Mouse (Mus musculus) adrenal gland, postnatal 36 days (tissue): ENCODE data around the gene Vsir. TPM values are rescaled to one million over a fixed set of nuclear protein-coding genes. Genes with fewer than 3 reads are reported as not detected.

ENCODE experiments used
- DNase-seq, 2 experiments: peaks; one replicate each; pipeline ENCODE4 v3.0.0; 2021; ENCODE audit warnings: mixed read lengths in 1 of 2
- long read RNA-seq, 2 experiments: library from polyadenylated mRNA; stranded (forward); transcript quantifications; one replicate each; pipeline ENCODE4 v2.0.0; 2021; ENCODE audit warnings: borderline sequencing depth in 2 of 2
- total RNA-seq, 2 experiments: library from RNA; stranded (reverse); gene quantifications; 2 replicates each; pipeline ENCODE4 v1.2.3; 2021

Vsir gene
- 10 to 100 TPM; 10.0 to 16.9 TPM for total RNA-seq
- long read RNA-seq, experiment 1, full-length matches to known transcripts = 4 of 8 reads
- long read RNA-seq, experiment 1, partial matches to known transcripts = 1 of 8 reads
- long read RNA-seq, experiment 1, other reads (novel, unspliced or antisense) = 3 of 8 reads
- long read RNA-seq, experiment 2, full-length matches to known transcripts = 3 of 5 reads
- long read RNA-seq, experiment 2, partial matches to known transcripts = 1 of 5 reads
- long read RNA-seq, experiment 2, other reads (novel, unspliced or antisense) = 1 of 5 reads

- DNase-seq = peak; percentile 80 to 88
Measured at GRCm38 (mm10) chr10:60346701-60347405, at the start of gene Vsir. Gene Vsir, plus strand, starts transcription at chr10:60346851.

GRCm38 (mm10) chr10:60299636-60300035, 47.0 kb upstream of the Vsir start:
- DNase-seq = no peak

DNA sequence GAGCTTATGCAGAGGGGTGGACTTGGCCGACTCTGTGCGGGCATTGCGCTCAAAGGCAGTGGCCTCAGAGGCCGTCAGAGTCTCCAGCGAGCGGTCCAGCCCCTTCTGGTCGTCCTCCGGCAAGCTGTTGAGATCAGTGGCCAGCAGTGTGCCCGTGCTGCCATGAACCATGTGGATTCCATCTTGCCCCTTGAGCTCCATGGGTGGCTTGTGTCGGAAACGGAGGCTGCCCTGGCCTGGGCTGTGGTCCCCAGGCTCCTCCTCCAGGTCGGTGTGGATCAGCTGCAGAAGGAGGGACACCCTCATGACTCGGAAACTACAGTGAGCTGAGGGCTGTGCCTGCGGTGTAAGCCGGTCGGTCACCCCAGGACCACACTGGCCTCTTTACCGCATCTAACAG, 43.2 kb upstream of the Vsir start:
- no peak for DNase-seq

GRCm38 (mm10) chr10:60304854-60305628, 41.6 kb upstream of the Vsir start:
- peak; percentile 66 to 78 for DNase-seq

DNA sequence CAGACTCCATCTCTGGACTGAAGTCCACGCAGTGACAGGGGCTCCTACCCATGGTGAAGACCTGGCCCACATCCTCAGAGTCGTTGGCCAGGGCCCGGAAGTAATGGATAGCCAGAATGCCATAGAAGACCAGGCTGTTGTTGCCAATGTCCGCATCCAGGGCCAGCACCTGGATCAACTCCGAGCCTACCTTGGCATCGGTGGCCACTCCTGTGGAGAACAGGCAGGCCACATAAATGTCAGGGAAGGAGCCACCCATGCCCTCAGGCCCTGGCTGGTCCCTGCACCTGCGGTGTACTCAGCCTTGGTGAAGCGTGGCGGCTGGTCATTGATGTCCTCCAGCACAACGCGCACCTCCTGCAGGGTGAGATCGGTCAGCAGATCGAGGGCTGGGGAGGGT, 36.0 kb upstream of the Vsir start:
- DNase-seq = no peak

DNA sequence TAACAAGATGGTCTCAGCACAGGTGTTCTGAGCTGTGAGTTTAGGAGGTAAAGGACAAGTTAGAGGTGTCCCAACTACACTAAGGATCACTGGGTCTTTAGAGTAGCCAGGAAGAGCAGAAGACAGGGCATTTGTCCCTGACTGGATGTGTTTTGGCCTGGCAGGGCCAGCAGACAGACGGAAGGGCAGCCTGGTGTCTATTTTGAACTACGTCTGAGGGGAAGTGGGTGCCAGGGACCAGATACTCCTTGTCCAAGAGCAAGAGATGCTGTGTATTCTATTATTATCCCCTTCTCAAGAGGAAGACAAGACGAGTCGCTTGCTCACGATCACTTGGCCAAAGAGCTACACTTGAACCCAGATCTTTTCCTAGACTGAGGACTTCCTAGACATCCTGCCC, 33.0 kb upstream of the Vsir start:
- DNase-seq = no peak

DNA sequence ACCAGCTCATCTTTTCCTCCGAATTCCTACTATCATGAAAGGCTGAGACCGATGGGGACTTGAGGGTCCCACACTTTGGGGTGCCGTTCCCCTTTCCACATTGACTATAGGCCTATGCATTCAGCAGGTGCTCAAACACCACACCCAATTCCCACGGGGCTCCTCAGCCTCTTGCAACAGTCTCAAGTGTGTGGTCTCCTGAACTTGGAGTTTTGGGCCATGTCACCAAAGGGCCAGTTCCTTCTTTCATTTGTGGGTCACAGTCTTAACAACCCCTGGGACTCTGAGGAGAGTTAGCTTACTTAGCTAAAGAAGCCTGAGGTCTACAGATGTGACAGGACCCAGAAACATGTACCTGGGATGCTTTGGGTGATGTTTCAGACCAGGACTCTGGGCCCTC, 30.5 kb upstream of the Vsir start:
- DNase-seq = no peak

- no peak for DNase-seq
Measured at GRCm38 (mm10) chr10:60328963-60329650, 17.5 kb upstream of the Vsir start.

GRCm38 (mm10) chr10:60334583-60334982, 12.1 kb upstream of the Vsir start:
- DNase-seq = no peak

DNA sequence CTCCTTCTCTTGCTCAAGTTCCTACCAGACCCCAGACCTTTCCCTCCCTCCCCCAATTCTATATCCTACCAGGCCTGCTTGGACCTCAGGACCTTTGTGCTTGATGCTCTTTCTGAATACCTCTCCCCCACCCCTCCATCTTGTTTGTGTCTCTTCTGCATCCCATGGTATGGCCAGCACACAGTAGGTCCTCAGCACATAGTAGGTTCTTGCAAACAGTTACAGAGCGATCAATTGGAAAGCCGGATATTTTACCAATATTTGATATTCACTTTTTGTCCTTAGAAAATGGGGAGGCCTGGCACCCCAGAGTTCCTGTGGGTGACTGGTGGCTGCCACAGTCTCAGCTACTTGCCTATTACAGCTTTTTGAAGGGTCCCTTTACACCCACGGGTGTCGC, 11.6 kb upstream of the Vsir start:
- DNase-seq = no peak

DNA sequence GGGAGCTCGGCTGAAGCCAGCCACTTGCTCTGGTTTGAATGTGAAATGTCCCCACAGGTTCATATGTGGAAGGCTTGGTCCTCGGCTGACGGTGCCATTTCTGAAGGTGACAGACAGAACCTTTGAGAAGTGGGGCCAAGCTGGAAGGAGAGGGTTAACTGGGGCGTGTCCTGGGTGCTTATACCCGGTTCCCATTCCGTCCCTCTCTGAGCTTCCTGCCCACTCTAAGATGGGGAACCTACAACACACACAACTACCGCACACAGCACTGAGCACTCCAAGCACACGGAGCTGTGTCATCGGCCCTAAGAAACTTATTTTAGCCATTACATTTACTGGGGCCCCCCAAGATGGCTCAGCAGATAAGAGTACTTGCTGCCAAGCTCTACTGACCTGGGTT, 5.1 kb upstream of the Vsir start:
- no peak for DNase-seq

DNA sequence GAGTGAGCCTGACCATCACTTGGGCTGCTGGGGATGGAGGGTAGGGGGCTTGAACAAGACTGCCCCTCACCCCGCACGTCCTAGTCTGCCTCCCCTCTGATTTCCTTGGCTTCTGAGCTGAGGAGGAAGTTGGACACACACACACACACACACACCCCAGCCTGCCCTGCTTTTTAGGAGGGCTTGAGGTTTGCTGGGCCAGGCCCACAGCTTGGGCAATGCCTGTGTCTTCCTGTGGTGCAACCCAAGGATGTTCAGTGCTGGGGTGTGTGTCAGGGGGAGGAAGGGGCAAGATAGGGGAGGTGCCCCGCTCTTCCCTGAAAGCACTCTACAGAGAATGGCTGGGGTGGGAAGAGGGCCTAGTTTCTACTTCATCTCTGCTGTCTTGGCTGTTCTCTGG, 2.5 kb upstream of the Vsir start:
- DNase-seq = no peak

GRCm38 (mm10) chr10:60346056-60346455, 595 bp upstream of the Vsir start:
- DNase-seq = no peak

GRCm38 (mm10) chr10:60347768-60348610, 1.3 kb downstream of the Vsir start:
- no peak for DNase-seq

DNA sequence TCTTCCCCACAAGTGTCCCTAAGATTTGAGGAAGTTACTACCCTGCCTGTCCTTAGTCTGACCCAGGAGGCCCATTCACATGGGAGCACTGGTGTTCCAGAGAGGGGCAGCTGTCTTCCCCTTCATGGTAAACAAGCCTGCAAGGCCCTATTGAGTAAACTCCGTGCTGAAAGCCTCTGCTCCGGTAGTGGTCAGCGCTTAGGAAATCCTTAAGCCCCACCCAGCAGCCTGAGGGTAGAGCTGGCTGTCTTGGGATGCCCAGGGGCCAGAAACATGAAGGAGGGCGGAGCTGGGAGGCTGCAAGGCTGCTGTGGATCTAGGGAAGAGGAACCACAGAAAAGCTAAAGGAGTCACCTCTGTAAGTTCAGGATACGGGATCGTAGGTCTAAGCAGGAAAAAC, 2.4 kb downstream of the Vsir start:
- peak; percentile 48 to 61 for DNase-seq

DNA sequence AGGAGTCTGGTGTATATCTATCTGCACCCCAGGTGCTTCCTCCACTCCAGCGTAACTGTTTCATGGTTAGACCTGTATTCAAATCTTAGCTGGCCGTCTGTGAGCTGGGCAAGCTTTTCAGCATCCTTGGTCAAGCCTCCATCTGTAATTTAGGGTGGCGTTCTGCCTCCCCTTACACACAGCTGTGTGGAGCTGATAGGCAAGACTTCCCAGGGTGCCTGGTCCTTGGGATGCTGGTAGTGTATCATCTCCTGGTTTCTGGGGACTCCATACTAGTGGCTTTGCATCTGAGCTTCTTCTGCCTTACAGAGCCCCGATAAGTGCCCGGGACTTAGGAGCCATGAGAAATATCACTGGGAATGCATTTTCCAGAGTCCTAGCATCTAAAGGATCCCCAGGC, 3.0 kb downstream of the Vsir start:
- DNase-seq = no peak

DNA sequence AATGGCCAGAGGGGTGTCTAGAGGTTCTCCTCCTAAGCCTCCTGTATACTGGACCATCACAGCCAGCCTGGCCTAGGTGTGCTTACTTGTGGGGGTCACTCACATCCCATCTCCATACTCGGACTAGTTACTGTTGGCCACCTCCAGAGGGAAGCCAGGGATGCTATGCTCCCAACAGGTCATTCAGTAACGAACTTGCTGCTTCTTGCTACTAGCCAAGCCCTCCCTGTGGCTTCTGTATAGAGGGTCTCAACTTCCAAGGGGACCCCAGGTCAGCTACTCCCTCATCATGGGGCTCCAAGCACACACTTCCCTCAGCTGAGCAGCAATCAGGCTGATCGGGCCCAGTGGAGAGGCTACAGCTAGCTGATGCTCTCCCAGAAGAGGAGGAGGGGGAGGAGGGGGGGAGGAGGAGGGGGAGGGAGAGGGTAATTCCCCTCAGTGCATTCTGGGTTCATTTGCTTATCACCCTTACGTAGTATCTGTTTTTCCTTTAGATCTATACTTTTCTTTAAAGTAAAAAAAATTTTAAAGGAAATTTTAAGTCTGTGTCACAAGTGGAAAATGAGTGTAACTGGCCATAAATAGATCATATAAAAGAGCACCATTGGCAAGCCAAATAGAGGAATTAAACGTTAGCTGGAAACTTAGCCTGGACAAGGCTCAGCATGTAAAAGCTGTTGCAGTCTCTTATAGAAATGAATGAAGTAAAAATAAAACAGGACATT, 3.6 kb downstream of the Vsir start:
- no peak for DNase-seq

DNA sequence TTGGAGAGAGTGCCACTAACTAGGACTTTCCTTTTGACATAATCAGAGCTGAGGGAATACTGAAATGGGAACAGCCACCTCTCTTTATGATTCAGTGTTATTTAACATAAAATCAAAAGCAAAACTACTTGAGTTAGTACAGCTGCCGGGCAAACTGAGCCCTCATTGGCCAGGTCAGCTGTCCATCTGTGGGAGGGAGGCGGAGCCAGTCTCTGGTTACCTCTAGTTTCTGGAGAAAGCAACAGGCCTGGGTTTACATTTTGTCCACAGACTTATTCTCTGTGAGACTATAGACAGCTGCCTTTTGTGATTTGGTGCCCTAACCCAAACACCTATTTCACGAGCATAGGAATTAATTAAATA, 4.1 kb downstream of the Vsir start:
- peak; percentile 96 to 97 for DNase-seq

- peak in 1 of 2 experiments; percentile 37 for DNase-seq
Measured at GRCm38 (mm10) chr10:60351248-60351647, 4.6 kb downstream of the Vsir start.

- peak; percentile 48 to 58 for DNase-seq
Measured at GRCm38 (mm10) chr10:60351761-60352455, 5.3 kb downstream of the Vsir start.
